Mouse (Mus musculus) midbrain, embryonic 10.5 days (tissue): Measurements from ENCODE around the gene Hic1. TPM values are rescaled to one million over a fixed set of nuclear protein-coding genes. Genes with fewer than 3 reads are reported as not detected.
A peak's percentile ranks its signal among the peaks of the same experiment; 100 is the strongest.

Source experiments
- DNase-seq: peaks from one replicate; pipeline ENCODE4 v3.0.0-alpha.2; 2017; ENCODE audit warnings: low spot score
- H3K27ac ChIP-seq: fragments of 300-500 bp; sonication (generic); replicated peaks from 2 replicates; pipeline ENCODE4 v1.5.1; 2016; ENCODE audit warnings: mild to moderate bottlenecking
- H3K27me3 ChIP-seq: fragments of 300-500 bp; sonication (generic); 2 replicates; pipeline ENCODE4 v1.6.1; 2016; ENCODE audit warnings: low read depth, mild to moderate bottlenecking; ENCODE audit not compliant: poor library complexity, severe bottlenecking
- H3K36me3 ChIP-seq: fragments of 300-500 bp; sonication (generic); 2 replicates; pipeline ENCODE4 v1.6.1; 2016; ENCODE audit warnings: mild to moderate bottlenecking, moderate library complexity
- H3K4me1 ChIP-seq: fragments of 300-500 bp; sonication (generic); 2 replicates; pipeline ENCODE4 v1.6.1; 2016
- H3K4me3 ChIP-seq: fragments of 300-500 bp; sonication (generic); 2 replicates; pipeline ENCODE4 v1.5.1; 2016; ENCODE audit warnings: mild to moderate bottlenecking, moderate library complexity
- H3K9me3 ChIP-seq: fragments of 300-500 bp; sonication (generic); replicated peaks from 2 replicates; pipeline ENCODE4 v1.6.1; 2016; ENCODE audit warnings: mild to moderate bottlenecking
- WGBS: fragments of 180-500 bp; shearing (Covaris S2); methylation state at CpG from one replicate; pipeline ENCODE4 v1.1.7; 2016; 5-methylcytosine and 5-hydroxymethylcytosine counted together
- polyA plus RNA-seq: library from polyadenylated mRNA; unstranded; fragments of >200 nt; fragmentation: Nextera tagmentation; extraction: Ambion mirVana; gene quantifications from 2 replicates; pipeline ENCODE4 v1.2.1, GENCODE M21; 2016

Hic1 gene
- polyA plus RNA-seq, 1 experiment from 2014 or later = 0.32 TPM

DNA sequence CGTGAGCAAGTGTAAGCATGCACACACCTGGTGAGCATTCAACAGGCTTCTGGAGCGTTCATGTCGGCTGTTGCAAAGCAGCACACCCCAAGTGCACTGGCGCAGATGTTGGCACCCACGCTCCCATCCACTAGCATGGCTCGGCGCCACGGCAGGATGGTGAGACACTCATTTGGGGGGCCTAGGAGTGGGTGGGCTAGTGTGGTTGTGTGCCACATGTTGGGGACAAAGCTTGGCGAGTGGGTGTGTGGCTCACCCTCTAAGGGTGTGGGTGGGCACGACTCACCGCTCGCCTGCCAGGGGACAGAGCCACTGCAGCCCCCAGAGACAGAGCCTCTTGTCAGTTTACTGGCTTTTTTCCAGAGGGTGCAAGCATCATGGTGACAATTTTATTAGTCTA lies 31.6 kb upstream of the Hic1 start:
- H3K9me3 ChIP-seq = no peaks in the 10 kb centered on the region
- peaks cover 71% of the 10 kb centered on the region for H3K4me1 ChIP-seq
- DNase-seq = no peak
- H3K4me3 ChIP-seq = no peak overlapping the region
- H3K27ac ChIP-seq = no peak overlapping the region
- H3K36me3 ChIP-seq = no peaks in the 10 kb centered on the region
- H3K27me3 ChIP-seq = peaks cover 70% of the 10 kb centered on the region
- WGBS = 94% methylated on average over 12 of the region's 12 CpGs

DNA sequence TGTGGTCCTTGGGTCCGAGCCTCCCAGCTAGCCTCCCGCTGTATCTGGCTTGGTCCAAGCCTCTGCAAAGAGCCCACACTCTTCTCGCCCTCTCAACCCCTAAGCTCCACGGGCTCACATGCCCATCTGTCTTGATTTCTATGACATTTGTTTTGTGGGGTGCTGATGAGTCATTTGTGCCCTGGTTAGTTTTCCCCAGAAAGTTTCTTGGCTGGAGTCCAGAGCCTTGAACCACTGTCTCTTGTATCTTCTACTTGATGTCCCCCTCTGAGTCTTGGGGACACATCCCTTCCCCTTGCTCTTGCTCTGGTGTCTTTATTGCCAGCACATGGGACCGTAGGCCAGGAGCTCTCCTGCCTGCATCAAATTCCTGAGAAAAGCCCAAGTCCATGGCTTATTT lies 30.6 kb upstream of the Hic1 start:
- no peak for DNase-seq
- Histone ChIP-seq H3K4me3 (no peak overlapping the region), H3K9me3 (no peaks in the 10 kb centered on the region), H3K27me3 (peaks cover 80% of the 10 kb centered on the region), H3K36me3 (no peaks in the 10 kb centered on the region), H3K4me1 (peaks cover 72% of the 10 kb centered on the region), H3K27ac (no peak overlapping the region)
- WGBS = 85% methylated on average over 5 of the region's 5 CpGs

DNA sequence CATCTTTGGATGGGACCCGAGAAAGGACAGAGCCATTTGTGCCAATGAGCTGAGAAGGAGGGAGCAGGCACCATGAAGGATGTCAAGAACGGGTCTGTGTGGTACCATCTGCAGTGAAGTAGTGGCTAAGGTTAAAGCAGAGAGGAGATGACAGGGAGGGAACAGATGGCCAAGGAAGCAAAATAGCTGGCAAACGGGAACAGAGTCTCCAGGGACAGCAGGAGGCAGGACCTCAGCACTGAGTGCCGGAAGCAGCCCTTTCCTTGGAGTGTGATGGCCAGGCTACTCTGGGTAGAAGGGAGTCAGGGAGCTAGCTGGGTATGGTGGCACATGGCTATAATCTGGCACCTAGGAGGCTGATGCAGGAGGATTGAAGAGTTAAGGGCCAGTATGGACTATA lies 29.5 kb upstream of the Hic1 start:
- Histone ChIP-seq H3K9me3 (no peaks in the 10 kb centered on the region), H3K36me3 (no peaks in the 10 kb centered on the region), H3K4me1 (peaks cover 72% of the 10 kb centered on the region), H3K4me3 (no peak overlapping the region), H3K27ac (no peak overlapping the region), H3K27me3 (peaks cover 87% of the 10 kb centered on the region)
- DNase-seq = no peak
- WGBS = 75% methylated on average over 4 of the region's 4 CpGs

DNA sequence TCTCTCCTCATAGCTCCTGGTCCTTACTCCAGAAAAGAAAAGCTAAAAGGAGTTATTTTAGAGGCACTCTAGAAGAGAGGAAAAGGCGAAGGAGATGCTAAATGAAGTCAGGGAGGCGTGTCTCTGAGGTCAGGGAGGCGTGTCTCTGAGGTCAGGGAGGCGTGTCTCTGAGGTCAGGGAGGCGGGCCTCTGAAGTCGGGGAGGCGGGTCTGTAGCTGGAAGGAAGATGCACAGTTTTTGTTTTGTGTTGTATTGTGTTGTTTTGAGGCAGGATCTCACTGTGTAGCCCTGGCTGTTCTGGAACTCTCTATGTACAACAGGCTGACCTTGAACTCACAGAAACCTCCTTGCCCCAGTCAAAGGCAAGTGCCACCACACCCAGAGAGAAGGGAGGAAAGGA lies 28.6 kb upstream of the Hic1 start:
- no peaks in the 10 kb centered on the region for H3K36me3 ChIP-seq
- DNase-seq = no peak
- H3K4me1 ChIP-seq = peaks cover 72% of the 10 kb centered on the region
- H3K27ac ChIP-seq = no peak overlapping the region
- no peak overlapping the region for H3K4me3 ChIP-seq
- H3K9me3 ChIP-seq = no peaks in the 10 kb centered on the region
- whole genome bisulfite sequencing = 30% methylated on average over 7 of the region's 7 CpGs
- peaks cover 91% of the 10 kb centered on the region for H3K27me3 ChIP-seq

DNA sequence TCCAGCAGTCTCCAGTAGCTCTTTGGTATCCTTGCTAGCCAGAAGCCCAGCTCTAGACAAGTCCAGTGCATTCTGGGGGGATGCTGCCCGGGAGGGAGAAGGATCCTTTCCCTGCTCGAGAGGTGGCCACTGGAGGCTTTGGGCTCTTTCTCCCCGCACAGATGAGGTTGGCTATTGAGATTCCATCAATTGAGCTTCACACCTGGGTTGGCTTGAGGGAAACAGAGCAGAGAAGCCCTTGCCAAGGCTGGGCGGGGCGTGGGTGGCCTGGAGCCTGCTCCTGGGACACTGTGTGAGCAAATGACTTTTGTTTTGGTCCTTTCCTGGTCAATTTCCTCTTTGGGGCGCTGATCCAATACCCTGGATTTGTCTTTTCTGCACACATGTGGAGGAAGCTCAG lies 26.8 kb upstream of the Hic1 start:
- Histone ChIP-seq H3K27me3 (peaks cover 96% of the 10 kb centered on the region), H3K4me3 (0 out of 2 replicates have a peak overlapping the region, but pooled peaks have one; percentile 8)

DNA sequence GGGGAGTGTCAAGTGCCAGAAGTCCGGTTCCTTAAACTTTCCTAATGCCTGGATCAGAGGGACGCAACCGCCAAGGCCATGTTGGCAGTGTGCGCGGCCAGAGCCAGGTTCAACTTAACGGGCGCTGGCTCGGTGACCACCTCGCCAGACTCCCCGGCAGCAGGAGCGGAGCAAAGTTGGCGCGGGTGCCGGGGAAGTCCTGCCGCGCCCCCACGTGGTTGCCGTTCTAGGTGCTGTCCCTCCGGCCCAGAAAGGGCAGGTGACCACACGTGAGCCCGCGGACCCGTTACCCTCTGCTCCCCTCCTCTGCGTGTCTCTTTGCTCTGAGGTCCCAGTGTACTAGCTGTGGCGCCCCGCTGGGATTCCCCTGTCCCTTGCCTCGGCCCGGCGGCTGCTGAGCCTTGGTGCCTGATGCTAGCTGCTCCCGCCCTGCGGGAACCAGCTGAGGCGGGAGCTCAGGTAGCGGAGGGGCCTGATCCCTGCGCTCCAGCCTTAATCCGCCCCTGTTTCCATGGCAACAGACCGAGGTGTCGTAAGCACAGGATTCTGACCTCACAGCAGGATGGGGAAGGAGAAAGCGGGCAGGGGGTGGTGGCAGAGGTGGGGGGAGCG lies 25.6 kb upstream of the Hic1 start:
- H3K4me3 ChIP-seq = peak overlapping the region; percentile 56
- peaks cover 74% of the 10 kb centered on the region for H3K4me1 ChIP-seq
- no peaks in the 10 kb centered on the region for H3K9me3 ChIP-seq
- H3K36me3 ChIP-seq = no peaks in the 10 kb centered on the region
- H3K27ac ChIP-seq = peak overlapping the region; percentile 69
- peak; percentile 79 for DNase-seq
- WGBS = under 1% methylated on average over 39 of the region's 39 CpGs
- peaks cover 92% of the 10 kb centered on the region for H3K27me3 ChIP-seq

More for the DNA sequence above, 26.8 kb upstream of the Hic1 start:
- no peaks in the 10 kb centered on the region for H3K36me3 ChIP-seq
- no peaks in the 10 kb centered on the region for H3K9me3 ChIP-seq
- peaks cover 73% of the 10 kb centered on the region for H3K4me1 ChIP-seq
- no peak for DNase-seq
- 51% methylated on average over 6 of the region's 6 CpGs for WGBS
- H3K27ac ChIP-seq = no peak overlapping the region; the same call in 1 of the 2 replicates

DNA sequence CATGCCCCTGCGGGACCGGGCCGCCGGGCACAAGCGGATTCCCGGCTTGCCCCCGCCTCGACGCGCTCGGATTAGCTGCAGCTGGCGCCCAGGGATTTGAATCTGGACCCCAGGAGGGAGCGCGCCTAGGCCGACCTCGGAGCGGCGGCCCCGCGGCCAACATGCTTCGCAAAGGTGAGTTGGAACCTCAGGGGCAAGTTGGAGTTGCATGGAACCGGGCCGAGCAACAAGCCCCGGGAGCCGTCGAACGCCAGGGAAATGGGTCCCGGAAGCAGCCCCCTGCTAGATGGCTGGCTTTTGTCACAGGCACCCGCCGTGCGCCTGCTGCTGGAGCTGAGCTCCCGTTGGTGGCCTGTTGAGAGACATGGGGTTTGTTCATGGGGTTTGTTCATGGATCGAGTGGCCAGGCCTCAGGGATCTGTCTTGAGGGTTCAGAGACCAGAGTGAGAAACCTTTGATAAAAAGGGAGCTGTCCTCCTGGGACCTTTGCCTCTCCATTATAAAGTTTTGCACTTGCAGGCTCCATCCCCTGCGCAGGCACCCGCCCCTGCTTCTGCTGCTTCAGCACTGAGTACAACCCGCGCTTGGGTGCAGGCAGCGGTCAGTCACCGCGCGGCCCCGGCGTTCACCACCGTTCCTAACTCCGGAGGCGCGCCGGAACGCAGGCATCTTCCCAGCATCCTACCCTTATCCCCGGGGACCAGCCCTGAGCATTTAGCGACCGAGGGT lies 25.0 kb upstream of the Hic1 start:
- H3K9me3 ChIP-seq = no peaks in the 10 kb centered on the region
- no peaks in the 10 kb centered on the region for H3K36me3 ChIP-seq
- peaks cover 81% of the 10 kb centered on the region for H3K4me1 ChIP-seq
- peak overlapping the region; percentile 56 for H3K4me3 ChIP-seq
- H3K27me3 ChIP-seq = peaks cover 86% of the 10 kb centered on the region
- WGBS = under 1% methylated on average over 52 of the region's 52 CpGs
- H3K27ac ChIP-seq = peak overlapping the region; percentile 69
- peak; percentile 63 for DNase-seq

DNA sequence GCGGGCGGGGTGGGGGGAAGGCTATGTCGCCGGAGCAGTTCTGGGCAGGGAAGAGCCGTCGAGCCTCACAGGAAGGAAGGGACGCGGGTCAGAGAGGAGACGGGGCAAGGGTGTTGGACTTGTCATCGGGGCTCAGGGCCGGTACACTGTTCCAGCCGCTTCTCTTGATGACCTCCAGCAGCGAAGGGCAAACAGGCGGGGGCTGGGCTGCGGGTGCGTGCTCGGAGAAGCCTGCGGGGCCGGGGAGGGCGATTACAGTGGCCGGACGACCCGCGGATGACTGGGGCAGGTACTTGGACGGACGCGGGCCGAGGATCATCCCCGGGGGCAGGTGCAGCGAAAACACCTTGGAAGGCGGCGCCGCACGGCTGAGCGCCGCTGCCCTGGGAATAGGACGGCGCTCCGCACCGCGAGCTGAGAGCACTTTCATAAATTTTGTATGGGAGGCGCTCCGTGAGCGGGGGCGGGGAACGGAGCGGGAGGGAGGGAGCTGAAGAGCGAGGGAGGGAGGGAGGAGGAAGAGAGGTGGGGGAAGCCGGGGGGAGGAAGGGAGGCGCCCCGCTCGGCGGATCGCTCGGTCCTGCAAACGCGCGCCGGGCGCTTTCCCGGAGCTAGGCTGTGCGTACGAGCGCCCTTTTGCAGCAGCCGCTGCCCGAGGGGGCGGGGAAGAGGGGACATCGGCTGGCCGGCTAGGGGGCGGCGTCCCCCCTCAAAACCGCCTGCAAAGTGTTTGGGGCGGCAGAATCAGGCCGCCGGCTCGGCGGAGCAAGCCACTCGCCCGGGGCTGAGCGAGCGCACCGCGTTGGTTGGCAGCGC lies 24.1 kb upstream of the Hic1 start, which contains the start of gene Rtn4rl1:
Gene Rtn4rl1, plus strand, starts transcription at position 528 of the 816 bp plus-strand sequence.
- H3K4me1 ChIP-seq = peaks cover 85% of the 10 kb centered on the region
- H3K36me3 ChIP-seq = no peaks in the 10 kb centered on the region
- no peaks in the 10 kb centered on the region for H3K9me3 ChIP-seq
- WGBS = under 1% methylated on average over 75 of the region's 84 CpGs
- H3K27ac ChIP-seq = peak within 1 kb of the TSS; percentile 69
- H3K4me3 ChIP-seq = peak within 1 kb of the TSS; percentile 56
- peaks cover 77% of the 10 kb centered on the region for H3K27me3 ChIP-seq
- DNase-seq = peak; percentile 50

DNA sequence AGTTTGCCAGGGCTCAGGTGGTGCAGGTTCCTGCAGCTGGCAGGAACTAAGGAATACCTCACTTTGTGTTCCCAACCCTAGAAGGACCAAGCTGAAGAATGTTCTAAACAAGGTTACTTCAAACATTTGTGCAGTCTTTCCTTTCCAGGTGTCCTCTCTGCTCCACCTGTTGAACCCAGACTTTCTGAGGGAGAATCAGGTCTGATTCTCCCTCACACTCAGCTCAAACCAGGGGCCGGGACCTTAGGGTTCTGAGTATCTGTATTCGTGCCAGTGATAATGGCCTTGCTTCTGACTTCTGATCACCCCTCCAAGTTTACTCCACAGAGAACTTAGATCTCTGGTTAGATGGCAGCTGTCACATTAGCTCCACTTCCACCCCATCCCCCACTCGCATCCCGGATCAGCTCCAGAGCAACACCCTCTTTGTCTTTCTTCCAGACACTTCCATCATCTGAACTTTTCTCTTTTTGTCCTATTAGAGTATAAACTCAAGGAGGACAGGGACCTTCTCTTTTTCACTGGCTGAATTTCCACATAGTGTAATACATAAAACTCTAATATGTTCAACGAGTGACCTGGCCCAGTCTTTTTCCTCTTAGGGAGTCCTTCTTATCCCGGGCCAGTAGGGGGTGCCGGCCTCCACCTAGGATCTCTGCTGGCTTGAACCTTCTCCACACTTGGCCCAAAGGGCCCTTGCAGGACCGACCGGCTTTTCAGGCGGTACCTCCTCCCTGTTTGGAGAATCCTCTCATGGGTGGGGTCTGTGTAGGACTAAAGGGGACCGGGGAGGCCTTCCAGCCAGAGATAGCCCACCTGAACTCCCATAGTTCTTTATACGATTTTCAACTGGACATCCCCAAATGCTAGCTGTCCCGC lies 23.3 kb upstream of the Hic1 start:
- Histone ChIP-seq H3K27ac (no peak overlapping the region), H3K27me3 (peaks cover 70% of the 10 kb centered on the region), H3K36me3 (no peaks in the 10 kb centered on the region), H3K4me1 (peaks cover 79% of the 10 kb centered on the region), H3K9me3 (no peaks in the 10 kb centered on the region), H3K4me3 (peak overlapping the region; percentile 56)
- peak; percentile 83 for DNase-seq
- 22% methylated on average over 13 of the region's 13 CpGs for WGBS

DNA sequence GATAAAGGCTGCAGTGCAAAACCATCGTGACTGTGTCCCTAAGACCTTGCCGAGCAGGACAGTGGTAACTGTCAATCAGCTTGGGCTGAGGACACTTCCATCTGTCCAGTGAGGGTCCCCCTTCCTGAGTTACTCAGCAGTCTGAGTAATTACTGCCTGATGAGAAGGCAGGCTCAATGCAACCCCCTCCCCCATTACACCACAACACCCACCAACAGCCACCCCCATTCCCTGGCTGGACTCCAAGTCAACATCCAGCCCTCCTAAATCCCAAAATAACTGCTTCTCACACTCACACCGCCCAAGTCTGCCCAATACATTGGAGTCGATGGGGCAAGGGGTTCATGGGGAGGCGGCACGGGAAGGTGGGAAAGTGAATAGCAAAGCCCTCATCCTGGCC lies 22.5 kb upstream of the Hic1 start:
- DNase-seq = no peak
- H3K4me1 ChIP-seq = peaks cover 72% of the 10 kb centered on the region
- no peaks in the 10 kb centered on the region for H3K9me3 ChIP-seq
- peaks cover 63% of the 10 kb centered on the region for H3K27me3 ChIP-seq
- H3K4me3 ChIP-seq = no peak overlapping the region
- WGBS = 63% methylated on average over 6 of the region's 6 CpGs
- H3K36me3 ChIP-seq = no peaks in the 10 kb centered on the region
- no peak overlapping the region for H3K27ac ChIP-seq

DNA sequence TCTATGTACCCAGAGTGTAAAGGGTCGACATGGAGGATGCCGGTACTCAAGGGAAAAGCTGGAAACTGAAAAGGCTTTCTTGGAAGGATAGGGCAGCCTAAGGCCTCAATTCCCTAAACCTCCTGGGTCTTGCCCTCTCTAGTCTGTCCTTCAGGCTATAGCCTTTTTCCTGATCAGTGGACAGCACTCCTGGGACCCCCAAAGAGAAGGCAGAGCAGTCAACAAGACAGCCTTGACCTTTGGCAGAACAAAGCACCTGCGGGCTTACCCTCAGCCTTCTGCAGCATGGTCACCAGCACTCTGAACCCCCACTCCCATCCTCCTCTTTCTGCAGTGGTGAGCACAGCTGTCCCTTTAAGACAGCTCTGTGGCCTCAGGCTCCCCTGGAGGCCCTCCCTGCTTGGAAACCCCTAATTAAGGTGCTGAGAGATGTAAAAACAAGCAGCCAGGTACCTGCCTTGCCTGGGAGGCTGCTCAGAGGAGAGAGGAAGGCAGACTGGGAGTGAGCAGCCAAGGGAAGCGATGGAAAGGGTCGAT lies 21.7 kb upstream of the Hic1 start, which contains the start of gene Dph1:
Gene Dph1, minus strand, starts transcription at position 337 of the 537 bp plus-strand sequence.
- Histone ChIP-seq H3K27ac (peak within 1 kb of the TSS; percentile 78), H3K4me1 (peaks cover 63% of the 10 kb centered on the region), H3K4me3 (peak within 1 kb of the TSS; percentile 80), H3K9me3 (no peaks in the 10 kb centered on the region), H3K27me3 (peaks cover 54% of the 10 kb centered on the region), H3K36me3 (no peaks in the 10 kb centered on the region)
- 43% methylated on average over 5 of the region's 5 CpGs for WGBS
- DNase-seq = no peak

DNA sequence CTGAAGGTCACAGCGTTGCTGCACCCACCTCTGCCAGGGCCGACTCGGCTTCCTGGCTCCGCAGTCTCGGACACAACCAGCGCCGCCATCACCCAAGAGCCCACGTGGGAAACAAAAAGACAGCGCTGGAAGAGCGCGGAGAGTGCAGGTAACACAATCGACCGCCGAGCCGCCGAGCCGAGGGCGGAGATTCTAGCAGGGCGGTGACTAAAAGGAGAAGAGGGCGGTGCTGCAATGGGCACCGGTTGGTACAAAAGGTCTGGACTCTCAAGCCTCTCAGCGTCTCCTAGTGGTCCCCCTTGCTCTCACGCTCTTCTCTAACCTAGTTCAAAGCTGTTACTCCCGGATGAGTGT lies 21.0 kb upstream of the Hic1 start:
- under 1% methylated on average over 24 of the region's 24 CpGs for WGBS
- no peaks in the 10 kb centered on the region for H3K9me3 ChIP-seq
- H3K27ac ChIP-seq = peak overlapping the region; percentile 78
- peak overlapping the region; percentile 80 for H3K4me3 ChIP-seq
- DNase-seq = peak; percentile 88
- peaks cover 48% of the 10 kb centered on the region for H3K27me3 ChIP-seq
- 0 out of 2 replicates have a peak, but pooled peaks cover 5% of the 10 kb centered on the region for H3K36me3 ChIP-seq
- peaks cover 57% of the 10 kb centered on the region for H3K4me1 ChIP-seq
